Mouse (Mus musculus): ENCODE results near the gene Lxn.

GRCm38 (mm10) chr3:67429338-67429998 is 34.3 kb downstream of the Lxn start:
- TF ChIP-seq POLR2A (IDR thresholded peaks at IDR 0.05; ENCODE audit: borderline replicate concordance, low read depth, low read length) (no peak), CTCF (IDR thresholded peaks at IDR 0.05; ENCODE audit: low read depth, low read length) (no peak)
